Mouse (Mus musculus): ENCODE data around the gene Klf2.

Gene Klf2

DNA sequence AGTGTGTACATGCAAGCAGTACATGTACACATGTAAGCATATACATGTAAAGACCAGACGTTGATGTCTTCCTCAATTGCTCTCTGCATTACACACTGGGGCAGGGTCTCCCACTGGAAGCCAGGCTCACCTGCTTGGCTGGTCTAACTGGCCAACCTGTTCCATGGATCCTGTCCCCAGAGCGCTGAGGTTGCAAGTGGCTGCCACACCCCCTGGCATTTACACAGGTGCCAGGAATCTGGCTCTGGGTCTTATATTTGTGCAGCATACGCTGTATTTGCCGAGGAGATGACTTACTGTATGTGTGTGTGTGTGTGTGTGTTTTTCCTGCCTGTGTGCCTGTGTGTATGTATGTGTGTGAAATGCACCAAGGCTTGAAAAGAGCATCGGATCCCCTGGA, 11.9 kb upstream of the Klf2 start:
- peak; percentile 30 for DNase-seq

DNA sequence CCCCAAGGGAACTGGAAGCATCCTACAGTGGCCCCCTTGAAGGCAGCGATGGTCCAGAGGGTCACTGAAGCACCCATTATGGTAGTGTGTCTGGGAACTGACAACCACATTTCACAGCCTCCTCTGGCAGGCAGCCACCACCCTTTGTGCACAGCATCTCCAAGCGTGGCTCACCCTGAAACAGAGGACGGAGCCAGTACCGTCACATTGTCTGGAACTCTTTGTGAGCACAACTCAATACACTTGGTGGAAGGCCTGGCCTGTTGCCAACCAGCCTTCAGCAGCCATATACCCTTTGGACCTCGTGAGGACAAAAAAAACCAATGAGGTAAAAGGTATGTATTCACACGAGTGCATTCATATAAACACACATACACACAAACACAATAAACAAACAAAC, 10.6 kb upstream of the Klf2 start:
- DNase-seq = peak; percentile 69

DNA sequence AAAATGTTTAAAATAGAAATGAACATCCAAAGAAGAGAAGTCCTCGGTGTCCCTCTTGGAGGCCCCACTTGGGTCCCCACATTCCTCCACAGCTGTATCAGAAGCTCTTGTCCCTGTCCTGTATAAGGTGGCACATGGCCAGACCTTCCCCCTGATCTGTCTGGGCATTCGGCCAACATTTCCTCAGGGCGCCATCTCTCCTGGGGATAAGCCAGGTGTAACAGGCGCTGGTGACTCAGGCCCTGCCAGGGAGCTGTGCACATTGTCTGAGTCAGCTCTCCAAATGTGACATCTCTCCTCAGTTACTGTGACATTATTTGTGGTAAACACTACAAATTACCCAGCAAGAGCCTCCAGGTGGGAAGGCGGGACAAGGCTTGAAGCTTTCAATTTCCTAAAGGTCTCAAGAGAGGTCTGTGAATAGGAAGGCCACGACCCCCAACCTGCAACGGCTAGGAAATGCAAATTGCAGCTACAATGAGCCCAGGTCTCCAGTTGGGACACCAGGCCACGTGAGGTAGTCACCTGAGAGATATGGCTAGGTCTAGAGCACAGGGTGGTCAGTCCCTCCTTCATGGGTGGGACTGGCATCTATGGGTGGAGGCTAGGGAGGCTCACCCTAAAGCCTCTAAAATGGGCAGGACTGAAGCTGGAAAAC, 7.9 kb upstream of the Klf2 start:
- peak; percentile 69 for DNase-seq

DNA sequence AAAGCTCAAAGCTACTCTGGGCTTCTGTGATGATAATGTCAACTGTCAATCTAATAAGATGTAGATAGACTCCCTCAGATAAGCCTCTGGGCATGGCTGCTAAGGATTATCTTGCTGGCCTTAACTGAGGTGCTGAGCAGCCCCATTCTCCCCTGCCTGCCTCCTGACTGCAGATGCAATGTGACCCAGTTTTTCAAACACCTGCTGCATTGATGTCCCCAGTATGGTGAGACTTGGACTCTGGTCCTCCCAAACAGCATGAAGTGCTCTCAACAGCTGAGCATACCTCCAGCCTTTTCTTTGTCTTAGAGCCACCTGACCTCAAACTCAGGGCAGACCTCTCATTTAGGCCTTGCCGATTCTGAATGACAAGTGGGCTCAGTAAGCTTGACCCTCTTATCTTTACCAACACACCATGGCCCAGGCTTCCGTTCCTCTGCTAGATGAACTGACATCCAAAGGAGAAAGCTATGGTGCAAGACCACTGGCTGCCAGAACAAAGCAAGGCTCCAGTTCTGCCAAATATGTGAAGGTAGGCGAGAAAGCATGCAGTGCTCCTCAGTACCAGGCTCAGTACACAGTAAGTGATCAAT, 5.8 kb upstream of the Klf2 start:
- DNase-seq = no peak

DNA sequence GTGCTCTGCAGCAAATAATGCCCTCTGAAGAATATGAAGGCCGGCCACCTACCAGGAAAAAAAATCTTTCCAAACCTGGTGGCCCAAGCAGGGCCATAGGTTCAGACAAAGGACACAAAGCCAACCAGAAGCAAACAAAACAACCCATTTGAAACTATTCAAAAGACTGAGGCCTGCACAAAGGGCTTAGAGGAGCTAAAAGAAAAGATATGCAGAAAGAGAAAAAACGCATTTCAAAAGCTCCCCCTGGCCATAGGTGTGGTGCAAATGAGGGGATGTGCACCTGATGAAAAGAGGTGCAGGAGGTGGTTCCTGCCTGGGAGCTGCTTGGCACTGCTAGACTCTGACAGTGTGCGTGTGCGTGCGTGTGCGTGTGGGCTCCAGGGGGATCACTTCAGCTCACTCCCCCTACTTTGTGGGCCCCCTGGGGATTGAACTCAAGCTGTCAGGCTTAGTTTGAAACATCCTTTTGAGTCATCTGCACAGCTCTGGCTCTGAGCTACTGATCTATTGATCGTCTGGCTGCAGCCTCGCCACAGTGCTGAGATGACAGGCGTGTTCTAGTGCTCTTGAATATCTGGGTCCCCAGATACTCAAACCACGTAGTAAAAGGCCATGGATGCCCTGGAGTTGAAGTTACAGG, 2.7 kb upstream of the Klf2 start:
- DNase-seq = no peak

DNA sequence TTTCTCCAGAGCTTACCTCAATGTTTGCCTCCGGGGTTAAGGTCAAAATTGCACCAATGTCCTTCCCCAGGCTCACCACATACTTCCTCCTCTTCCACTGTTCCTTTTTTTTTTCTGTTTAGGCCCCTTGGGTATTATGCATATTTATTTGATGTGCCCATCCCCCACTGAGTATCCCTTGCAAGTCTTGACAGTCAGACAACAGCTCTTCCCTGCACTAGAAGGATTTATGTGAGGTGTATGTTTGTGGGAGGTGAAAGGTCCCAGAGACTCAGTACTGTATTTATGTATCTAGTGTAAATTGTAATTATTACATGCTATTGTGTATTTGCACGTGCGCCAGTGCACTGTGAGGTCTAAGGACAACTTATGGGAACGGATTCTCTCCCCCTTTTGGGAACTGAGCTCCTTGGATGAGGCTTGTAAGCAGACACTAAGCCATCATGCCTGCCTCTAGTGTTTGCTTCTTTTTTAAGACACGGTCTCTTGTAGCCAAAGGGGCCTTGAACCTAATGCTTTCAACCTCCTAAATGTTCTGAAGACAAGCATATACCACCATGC, 1.0 kb upstream of the Klf2 start:
- peak; percentile 69 for DNase-seq

DNA sequence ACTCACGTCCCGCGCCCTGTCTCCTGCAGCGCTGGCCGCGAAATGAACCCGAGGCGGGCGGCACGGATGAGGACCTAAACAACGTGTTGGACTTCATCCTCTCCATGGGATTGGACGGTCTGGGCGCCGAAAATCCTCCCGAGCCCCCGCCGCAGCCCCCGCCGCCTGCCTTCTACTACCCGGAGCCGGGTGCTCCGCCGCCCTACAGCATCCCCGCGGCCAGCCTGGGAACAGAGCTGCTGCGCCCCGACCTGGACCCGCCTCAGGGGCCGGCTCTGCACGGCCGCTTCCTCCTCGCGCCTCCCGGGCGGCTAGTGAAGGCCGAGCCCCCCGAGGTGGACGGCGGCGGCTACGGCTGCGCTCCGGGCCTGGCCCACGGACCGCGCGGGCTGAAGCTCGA, 564 bp downstream of the Klf2 start:
- DNase-seq = no peak

DNA sequence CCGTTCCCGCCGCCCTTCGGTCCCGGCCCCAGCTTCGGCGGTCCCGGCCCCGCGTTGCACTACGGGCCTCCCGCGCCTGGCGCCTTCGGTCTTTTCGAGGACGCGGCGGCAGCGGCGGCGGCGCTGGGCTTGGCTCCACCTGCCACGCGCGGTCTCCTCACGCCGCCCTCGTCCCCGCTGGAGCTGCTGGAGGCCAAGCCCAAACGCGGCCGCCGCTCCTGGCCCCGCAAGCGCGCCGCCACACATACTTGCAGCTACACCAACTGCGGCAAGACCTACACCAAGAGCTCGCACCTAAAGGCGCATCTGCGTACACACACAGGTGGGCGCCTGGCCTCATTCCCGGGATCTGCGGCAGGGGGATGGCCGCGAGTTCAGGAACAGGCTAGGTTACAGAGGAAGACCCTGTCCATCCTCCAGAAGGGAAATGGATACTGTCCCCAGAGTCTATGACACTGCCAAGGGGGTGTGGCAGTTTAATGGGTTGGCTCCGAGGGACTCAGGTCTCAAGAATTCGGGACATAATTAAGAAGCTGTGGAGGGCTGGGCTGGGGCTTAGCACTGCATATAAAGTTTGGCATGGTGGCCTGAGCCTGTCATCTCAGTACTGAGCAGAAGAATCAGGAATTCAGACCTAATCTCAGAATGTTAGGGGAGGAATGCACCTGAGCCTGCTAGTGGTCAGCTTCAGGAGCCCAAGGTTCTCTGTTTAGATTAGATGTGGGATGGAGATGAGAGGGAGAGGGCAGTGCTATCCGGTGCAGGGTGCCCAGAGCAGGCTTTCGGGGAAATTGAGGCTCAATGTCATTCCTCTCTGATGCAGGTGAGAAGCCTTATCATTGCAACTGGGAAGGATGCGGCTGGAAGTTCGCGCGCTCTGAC, 1.3 kb downstream of the Klf2 start:
- DNase-seq = peak; percentile 55

DNA sequence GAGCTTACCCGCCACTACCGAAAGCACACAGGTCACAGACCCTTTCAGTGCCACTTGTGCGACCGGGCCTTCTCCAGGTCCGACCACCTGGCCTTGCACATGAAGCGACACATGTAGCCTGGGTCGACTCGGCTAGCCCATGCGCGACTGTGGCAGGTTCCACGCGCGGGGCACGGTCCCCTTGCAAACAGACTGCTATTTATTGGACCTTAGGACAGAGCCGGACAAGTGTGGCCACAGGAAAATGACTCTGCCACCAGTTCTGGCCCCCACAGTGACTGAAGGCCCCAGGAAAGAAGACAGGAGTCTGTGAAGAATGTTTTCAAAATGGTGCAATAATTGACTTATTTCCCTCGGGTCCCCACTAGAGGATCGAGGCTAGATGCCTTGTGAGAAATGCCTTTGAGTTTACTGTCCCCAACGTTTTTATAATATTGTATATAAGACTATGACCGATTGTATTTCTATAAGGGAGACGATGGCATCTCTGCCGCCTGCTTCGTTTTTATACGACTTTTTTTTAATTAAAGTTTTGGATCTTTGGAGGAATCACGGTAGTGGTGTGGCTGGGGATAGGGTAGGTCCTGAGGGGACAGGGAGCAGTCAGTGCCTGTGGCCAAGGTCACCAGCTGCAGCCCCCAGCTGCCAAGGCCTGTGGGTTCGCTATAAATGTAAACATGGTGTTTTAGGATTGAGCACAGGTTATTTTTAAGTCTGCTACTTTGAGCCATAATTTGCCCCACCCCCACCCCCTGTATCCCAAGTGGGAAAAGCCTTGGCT, 2.2 kb downstream of the Klf2 start:
- peak; percentile 37 for DNase-seq

DNA sequence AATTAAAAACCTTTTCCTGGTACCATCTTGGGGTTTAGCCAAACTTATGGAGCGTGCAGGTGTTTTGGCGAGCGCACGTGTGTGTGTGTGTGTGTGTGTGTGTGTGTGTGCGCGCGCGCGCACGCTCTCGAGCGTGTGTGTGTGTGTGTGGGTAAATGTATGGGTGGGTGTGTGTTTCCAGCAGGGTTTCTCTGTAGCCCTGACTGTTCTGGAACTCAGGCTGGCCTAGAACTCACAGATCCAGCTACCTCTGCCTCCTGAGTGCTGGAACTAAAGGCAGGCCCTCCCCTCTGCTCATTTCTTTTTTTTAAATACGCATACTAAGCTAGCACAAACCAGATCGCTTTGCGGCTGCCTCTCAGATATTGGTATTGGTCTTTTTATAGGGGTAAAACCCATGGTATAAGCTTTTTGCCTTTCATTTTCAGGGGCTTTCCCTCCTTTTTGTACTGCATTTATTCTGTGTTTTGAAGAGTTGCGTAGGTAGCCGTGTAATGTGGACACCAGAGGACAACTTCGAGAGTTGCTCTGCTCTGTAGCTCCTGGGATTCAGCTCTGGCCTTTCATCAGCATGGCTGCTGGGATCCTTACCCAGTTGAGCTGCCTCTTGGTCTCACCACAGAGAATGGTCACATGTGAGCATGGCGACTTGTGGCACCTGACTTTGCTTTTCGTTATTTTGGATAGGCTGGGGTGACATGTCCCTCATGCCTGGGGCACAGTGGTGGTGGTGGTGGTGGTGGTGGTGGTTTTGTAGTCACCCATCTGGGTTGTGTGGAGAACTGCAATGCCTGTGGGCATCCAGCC, 3.0 kb downstream of the Klf2 start:
- DNase-seq = peak; percentile 13

DNA sequence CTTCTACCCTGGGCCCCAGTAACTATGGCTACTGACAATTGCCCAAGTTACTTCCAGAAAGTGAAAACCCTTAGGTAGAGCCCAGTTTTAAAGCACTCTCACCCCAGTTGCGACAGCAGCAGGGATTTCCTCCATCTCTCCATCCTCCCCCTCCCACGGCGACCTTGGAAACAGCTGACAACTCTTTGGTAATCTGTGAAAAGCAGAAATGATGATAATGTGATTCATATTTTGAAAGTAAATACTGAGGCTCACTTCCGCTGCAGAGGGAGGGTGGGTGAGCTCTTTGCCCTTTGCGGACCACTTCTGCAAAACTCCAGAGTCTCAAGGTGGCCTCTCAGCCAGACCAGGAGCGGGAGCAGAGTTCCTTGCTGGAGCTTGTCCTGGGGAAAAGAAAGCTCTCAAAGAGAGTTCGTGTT, 3.6 kb downstream of the Klf2 start:
- peak; percentile 84 for DNase-seq

DNA sequence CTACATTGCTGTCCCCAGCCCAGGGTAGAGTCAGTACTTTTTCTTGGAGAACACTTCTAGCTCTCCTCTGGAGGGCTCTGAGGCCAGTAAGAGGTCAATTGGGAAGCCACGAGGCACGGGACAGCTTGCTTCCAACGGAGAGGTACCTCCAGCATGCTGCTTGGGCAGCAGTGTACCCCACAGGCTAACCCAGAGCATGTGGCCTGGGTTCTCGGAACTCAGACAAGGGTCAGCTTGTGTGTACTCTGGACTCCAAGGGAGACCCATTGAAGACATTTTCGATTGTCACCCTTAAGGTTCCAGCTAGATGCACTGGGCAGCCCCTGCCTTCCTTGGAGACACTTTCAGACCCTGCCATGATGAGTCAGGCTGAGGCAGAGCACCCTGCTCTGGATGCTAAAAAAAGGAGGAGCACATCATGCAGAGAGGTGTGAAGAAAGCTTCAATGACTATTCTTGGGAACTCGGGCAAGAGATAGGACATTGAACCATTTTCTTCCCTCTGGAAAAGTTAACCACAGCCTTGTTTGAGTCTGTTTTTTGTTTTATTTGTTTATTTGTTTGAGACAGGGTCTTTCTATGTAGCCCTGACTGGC, 4.4 kb downstream of the Klf2 start:
- DNase-seq = peak; percentile 31

DNA sequence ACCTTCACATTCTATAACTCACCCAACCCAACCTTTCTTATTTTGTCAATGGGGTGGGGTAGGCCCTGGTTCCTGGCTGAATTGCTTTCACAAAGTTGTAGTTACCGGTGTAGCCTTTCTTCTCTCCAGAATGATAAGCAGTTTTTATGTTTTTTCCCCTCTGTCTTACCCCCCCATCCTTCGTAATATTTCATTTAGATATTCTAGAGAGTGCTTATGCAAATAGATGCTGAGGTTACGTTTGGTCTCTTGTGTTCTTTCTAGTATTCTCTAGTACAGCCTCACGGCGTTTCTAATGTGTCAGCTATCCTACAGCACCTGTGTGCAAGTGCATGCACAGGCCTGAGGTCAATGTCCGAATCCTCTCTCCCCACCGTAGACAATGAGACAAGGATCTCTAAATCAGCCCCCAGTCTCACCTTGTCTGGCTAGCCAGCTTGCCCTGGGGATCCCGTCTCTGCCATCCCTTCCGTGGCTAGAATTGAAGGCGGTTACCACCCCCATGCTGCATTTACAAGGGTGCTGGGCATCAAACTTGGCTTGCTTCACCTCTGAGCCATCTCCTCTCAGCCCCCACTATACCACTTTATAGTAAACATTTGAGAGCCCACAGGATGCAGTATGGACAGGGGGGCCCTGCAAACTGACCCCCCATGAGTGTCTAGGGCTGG, 5.3 kb downstream of the Klf2 start:
- DNase-seq = peak; percentile 28

DNA sequence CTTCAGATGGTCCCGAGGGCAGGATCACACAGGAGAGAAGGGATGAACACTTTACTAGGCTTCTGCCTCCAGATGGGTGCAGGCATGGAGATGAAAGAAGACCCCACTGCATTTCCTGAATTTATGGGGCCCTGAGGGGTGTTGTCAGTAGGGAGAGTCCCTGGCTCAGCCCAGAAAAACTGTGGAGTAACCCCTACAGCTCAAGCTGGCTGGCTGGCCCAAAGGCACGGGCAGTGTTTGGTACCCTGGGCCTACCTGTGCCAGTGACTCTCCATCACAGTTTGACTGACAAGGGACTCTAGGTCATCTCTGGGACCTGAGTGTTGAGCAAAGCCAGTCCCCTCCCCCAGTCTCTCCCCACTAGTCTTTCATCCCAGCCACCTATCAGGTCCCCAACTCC, 5.9 kb downstream of the Klf2 start:
- peak; percentile 9 for DNase-seq

DNA sequence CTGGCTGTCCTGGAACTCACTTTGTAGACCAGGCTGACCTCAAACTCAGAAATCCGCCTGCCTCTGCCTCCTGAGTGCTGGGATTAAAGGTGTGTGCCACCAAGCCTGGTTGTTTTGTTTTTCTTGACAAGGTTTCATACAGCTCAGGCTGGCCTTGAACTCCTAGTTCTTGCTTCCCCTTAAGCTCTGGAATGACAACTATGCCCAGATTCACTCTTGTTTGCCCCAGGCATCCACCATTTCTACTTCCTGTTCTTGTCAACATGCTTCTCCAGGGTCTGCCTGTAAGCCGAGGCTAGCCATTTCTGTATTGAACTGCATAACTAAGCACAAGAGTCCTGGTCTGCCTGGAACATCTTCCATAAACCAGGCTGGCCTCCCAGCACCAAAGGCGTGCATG, 10.3 kb downstream of the Klf2 start:
- no peak for DNase-seq

DNA sequence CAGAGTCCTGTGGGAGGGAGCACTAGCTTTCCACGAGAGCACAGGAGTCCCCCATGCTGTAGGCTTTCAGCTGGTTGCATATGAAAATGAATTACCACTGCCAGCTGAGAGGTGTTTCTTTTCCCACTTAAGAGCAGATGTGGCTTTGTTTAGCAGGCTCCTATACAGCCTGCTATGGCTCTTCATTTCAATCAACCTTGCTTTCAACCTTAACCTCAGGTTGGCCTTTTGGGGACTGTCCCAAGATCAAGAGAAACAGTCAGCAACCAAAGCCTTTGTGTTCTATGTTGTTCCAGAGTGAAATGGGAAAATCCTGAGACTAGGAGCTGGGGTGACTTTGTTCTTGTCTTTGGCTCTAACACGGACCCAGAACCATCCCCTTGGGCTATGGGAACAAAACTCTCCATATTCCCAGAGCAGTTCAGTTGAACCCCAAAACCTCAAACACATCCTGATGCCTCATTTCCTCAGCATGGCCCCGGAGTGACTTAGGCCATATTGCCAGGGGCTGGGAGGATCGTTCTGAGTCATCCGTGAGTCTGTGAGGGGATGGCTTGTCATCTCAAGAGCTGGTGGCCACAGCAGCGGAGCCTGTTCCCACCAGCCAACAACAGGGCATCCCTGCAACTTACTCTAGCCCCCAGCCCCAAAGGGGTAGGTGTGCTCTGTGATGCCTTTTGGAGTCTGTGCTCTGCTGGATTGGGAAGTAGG, 12.1 kb downstream of the Klf2 start:
- no peak for DNase-seq

DNA sequence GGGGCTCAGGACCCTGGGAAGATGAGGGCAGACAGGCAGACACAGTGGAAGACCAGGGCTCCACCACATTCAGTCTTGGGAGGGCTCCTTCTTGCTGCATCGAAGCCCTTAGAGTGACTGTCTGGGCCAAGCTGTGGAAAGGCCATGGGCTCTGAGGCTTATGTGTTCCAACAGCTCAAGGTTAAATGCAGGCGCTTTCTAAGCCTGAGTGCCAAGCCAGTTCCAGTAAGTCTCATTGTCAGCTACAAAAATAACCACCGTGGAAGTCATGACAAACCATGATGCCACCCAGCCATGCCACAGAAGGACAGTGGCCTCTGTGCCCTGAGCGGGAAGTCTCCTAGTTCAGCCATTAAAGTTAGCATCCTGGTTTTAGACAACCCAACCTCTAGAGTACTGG, 12.8 kb downstream of the Klf2 start:
- no peak for DNase-seq

DNA sequence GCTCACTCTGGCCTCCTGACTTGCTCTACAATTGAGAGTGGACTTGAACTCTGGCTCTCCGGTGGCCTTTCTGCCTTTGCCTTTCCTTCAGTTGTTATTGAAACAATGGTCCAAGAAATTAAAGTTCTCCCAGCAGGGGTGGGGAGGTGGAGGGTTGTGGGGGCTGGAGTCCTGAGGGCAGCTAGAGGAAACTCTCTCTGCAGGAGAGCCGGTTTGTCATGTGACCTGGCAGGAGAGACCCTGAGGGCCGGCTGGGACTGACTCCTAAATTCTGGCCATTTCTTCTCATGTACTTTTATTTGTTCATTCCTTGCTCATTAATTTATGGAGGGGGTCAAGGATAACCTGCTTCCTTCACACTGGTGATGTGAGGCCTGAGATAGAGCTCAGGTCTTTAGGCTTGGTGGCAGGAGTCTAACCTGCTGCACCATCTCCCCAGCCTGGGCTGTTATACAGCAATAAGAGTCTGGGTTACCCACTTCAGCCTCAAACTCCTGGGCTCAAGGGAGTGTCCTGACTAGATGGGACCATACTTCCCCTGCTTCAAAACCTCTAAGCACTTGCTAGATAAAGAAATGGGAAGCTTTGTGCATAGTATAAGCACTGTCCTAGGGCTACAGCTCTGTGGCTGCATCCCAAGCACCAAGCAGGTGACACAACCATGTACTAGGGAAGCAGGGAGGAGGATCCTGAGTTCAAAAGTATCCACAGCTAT, 14.8 kb downstream of the Klf2 start:
- no peak for DNase-seq

DNA sequence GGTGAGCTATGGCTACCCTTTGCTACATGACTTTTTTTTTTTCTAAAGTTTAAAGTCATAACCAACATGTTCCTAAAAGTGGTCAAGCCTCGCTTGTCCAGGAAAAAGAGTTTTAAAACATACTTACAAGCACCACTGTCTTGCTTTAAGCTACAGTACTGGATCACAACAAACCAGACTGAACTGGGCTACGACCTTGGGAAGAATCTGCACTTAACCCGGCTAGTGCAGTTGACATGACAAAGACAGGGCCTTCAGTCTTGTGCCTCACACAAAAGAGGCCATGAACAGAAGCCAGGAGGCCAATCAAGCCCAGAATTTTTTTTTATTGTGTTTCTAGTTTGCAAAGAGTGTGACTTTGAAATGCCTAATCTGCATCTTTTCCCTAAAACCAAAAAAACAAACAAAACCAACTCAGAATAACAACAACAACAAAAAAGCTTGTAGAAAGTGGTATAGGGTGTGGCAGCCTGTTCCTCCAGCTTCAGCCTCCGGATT, 15.4 kb downstream of the Klf2 start:
- DNase-seq = no peak

Measured in lung, postnatal 36 days (tissue).